ENCODE assay signal across 1 mouse cellular context in the genomic region with DNA sequence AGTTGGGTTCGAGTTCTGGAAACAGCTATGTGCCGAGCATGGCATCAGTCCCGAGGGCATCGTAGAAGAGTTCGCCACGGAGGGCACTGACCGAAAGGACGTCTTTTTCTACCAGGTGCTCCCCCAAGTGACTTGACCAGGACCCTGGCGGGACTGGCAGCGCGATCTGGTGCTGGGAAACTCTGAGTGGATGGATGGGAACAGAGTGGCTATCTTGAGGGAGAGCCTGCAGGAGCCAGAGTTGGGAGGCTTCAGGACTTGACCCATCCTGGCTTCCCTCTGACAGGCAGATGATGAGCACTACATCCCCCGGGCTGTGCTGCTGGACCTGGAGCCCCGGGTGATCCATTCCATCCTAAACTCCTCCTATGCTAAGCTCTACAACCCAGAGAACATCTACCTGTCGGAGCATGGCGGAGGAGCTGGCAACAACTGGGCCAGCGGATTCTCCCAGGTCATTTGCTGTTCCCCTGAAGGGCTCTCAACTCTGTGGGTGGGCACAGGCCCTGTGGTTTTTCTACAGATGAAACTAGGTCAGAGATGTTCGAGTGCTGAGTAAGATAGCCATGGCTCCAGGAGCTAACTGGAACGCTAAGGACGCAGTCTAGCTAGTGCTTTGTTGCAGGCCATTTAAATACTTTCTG.
TF ChIP-seq lines count a peak whose summit lies in the region.

No protein-coding gene starts in this region.

TF ChIP-seq in CH12.LX, 34 proteins besides CTCF, POLR2A, EP300 and RAD21:
- peak; percentile 31; the same call in 1 of the 2 replicates for TF ChIP-seq NRF1 (IDR thresholded peaks at IDR 0.05; ENCODE audit: low read depth, low read length)
- TF ChIP-seq CHD1 (IDR thresholded peaks at IDR 0.05; ENCODE audit: low read depth, low read length): peak; percentile 76; the same call in 1 of the 2 replicates
- peak; percentile 67 for TF ChIP-seq MXI1 (IDR thresholded peaks at IDR 0.05; ENCODE audit: low read depth, low read length)
- TF ChIP-seq TBP (conservative IDR thresholded peaks at IDR 0.05; ENCODE audit: low read depth, low read length): no peak
